Mouse (Mus musculus): ENCODE data around the gene Mgp.
A peak's percentile ranks its signal among the peaks of the same experiment; 100 is the strongest.

Gene Mgp

DNA sequence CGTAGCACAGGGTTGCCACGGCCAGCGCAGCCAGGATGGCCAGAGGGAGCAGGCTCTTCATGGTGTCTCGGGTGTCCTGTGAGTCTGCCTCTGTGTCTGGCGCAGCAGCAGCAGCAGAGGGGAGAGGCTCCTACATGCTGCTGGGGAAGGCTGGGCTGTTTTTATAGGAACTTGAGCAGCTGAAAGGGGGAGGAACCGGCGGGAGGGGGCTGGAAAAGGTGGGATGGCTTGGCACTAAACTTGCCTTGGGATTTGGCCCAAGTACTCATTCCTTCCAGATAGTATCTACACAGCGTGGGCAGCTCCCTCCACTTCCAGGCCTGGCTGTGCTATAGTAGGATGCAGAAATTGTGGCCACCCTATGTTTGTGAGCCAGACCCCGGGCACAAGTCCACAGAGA is at the start of gene Mgp:
Mgp (minus strand) TSS at position 154 of the 400 bp plus-strand sequence.
- DNase-seq (ENCODE audit: low spot score in 2 of 2), result no peak

DNA sequence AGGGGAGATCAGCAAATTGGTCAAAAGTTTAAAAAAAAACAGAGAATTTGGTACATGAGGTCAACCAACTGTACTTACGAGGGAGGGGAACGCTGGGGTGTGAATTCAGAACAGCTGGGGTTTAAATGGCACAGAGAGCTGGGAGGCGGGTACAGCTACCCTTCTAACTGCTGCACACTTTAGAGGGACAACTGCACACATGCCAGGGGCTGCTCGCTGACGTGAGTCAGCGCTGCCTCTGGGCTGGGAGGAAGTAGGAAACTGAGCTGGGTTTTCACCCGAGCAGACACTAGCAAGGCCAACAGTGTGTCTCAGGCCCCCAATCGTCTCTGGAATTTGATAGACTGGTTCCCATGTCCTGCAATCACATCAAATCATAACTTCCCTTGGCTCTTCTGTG is 49.4 kb upstream of the Mgp start:
- no peak for DNase-seq (ENCODE audit: low spot score in 2 of 2)

DNA sequence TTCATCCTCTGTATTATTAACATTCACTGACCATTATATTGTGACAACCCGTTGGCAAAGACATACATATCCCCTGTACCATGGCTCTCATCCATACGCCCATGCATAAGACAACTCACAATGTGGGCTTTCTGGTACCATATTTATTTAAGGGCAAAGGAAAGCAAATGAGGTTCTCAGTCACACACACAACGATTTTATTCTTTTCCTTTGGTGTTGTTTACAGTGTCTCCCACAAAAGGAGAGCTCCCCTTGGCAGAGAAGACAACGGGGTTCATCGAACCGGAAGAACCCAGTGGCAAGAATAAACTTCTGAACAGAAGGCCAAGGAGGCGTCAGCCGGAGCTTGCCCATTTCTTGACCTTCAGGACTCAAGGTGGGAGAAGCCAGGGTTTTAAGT is 47.9 kb upstream of the Mgp start, which contains the start of gene Pde6h:
Pde6h (plus strand) TSS at position 301 of the 400 bp plus-strand sequence.
- DNase-seq (ENCODE audit: low spot score in 2 of 2), result no peak

DNA sequence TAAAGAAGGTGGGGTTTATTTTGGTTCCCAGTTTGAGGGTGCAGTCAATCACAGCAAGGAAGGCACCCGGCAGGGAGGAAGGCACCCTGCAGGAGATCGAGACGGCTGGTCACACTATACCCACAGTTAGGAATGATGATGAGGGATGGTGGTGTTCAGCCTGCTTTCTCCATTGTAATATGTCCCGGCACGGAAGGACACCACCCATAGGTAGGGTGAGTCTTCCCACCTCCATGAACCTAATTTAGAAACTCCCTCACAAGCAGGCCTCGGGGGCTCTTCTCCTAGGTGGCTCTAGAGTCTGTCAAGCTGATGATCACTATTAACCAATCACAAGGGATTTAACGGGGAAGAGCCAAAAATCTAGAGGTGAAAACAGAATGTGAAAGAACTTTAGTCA is 47.2 kb upstream of the Mgp start:
- DNase-seq (ENCODE audit: low spot score in 2 of 2), result no peak

DNA sequence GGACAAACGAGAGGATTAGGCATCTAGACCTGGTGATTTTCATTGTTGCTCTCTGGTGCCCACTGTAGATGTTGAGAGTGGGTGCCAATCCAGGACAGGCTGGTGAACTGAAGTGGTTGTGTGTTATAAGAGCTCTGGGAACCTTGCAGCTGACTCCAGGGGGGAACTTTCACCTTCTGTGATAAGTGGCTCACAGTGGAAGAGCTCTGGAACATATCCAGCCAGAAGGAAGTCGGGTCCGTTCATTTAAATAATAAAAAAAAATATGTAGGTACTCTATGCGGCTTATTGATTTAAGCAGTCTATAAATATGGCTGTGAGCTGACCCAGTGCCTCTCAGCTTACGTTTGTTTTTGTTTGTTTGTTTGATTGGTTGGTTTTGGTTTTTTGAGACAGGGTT is 46.5 kb upstream of the Mgp start, which contains the start of gene Erp27:
Erp27 (minus strand) TSS at position 101 of the 400 bp plus-strand sequence.
- DNase-seq (ENCODE audit: low spot score in 2 of 2), result no peak

DNA sequence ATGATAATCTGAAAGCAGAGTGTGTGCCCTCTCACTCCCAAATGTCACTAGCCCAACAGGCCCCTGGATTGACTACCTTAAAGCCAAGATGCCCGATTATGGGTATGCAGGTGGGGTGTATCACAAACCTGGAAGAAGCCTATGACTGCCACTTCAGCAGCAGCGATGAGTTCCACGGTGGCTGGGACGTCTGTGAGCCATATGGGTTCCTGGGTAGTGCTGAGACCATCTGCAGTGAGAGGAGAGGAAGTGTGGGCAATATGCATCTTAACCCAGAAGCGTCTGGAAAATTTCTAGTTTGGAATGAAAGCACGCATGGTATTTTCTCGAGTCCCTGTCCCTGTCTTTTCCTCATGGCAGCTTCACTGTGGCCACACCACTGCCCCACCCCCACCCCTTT is 46.0 kb upstream of the Mgp start:
- DNase-seq (ENCODE audit: low spot score in 2 of 2), result no peak

DNA sequence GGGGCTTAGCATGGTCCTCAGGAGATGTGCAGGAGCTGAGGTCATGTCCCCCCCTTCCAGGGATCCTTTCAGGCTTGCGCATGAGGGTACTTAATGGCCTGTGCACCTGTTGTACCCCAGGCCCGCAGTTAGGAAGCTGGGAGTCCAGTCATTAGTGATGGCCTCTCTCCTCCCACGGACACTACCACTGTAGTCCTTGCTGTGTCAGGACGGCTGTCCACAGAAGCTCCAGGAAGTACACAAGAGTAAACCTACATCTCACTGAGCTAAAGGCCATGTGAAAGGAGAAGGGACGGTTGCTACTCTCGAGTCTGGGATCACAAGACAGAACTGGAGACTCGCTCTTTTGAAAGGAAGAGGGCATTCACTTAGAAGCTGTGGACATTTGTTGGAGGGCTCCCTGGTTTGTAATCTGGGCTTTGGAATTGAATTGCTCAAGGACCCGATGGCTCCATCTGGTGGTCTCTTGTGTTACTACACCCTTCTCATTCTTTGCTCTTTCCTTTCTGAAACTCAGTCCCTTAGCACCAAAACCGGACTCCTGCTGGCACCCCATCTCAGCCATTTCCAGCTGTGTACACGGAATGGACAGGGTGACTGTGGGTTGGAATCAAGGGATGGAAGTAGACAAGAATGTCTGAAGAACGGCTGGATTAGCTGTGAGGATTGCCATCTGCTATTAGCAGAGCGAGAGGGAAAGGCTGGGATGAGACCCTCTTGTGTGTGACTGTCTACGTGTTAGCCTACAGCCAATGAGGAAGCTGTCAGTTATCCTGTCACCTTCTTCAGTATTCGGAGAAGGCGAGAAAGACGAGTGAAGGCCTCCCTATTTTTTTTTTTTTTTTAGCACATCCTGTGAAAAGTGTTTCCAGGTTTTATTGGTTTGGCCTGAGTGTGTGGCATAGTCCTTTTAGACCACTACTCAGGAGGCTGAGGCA is 45.0 kb upstream of the Mgp start:
- DNase-seq (ENCODE audit: low spot score in 2 of 2), result peak in 1 of 2 experiments; percentile 62

DNA sequence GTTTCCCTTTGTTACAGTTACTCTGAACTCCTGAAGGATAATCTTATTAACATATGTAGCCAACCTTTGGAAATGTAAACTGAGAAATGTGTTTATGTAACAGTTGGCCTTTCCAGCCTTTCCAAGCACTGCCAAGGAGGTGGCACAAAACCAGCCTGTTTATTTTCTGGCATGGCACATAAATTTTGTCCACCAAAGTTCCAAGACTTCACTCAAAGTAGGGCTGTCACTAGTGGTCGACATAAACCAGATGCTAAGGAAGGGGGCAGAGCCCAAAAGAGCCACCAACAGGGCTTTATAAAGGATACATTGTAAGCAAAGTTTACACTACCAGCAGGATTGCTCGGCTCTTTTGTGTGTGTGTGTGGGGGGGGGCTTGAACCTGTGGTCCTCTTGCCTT is 42.3 kb upstream of the Mgp start:
- DNase-seq (ENCODE audit: low spot score in 2 of 2), result no peak

DNA sequence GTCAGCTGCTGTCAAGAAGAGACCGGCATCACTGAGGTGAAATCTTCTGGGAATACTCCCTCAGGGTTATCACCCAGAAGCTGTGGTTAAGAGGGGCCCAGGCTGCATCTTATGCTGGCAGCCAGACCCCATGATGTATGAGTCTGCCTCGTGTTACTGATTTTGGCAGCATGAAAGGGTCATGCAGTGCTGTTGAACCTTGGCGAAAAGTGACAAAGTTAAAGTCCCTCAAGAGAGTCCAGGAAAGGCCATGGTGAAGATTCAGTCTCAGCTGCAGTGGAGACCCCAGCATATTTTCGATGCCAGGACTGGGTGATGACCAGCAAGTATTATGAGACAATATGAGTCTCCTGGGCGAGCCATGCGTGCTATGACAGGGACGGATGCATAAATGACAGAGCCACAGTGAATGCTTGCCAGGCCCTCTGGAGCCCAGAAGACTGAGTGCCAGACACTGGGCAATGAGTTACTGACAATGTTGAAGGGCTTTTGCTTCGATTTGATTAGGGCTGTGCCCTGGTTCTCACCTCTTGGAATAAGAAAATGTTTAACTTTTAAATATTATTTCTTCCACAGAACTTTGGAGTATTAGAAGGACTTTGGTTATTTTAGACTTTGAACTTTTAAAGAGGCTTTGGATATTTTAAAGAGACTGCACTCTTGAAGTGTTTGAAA is 40.2 kb upstream of the Mgp start:
- no peak for DNase-seq (ENCODE audit: low spot score in 2 of 2)

DNA sequence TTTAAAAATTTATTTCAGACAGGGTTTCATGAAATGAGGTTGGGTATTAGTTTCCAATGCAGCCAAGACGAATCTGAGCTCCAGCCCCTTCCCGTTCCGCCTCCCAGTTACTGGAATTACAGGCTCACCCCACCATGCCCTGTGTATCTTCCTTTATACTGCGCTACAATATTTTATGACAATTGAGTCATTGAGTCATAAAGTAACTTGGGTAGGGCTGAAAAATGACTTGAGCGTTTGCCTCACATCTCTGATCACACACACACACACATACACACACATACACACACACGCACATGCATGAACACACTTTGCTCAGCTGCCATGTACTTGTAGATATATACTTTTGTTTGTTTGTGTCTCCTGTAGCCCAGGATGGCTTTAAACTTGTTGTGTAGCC is 38.6 kb upstream of the Mgp start:
- no peak for DNase-seq (ENCODE audit: low spot score in 2 of 2)

DNA sequence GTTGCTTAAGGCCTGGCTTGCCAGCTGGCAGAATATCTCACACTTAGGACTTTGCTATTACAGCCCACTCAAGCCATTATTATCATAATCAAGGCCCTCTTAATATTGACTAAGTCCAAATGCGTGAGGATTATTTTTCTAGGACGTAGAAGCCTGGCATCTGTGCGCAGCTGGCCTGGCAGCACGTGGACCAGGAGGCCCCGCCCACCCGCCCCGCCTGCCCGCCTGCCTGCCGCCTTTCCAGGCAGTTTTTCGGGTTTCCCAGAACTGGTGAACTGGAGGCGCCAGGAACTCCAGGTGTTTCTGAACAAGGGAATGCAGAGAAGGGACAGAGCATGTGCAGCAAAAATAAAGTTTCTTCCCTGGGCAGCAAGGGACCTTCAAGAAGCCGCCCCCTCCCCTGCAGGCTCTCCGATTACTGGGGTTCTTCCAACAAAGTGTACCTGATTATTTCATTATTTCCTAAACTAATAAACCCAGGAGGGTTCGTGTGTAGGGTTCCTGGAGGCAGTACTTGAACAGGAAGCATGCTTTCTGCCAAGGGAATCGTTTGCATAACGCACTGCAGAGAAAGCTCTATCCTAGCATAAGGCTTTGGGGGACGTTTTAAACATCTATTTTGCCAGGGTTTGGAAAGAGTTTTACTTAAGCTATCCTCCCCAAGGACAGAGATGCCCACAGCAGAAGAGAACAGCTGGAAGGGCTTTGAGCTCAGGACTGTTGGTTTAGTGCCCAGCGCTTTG is 37.9 kb upstream of the Mgp start:
- no peak for DNase-seq (ENCODE audit: low spot score in 2 of 2)

DNA sequence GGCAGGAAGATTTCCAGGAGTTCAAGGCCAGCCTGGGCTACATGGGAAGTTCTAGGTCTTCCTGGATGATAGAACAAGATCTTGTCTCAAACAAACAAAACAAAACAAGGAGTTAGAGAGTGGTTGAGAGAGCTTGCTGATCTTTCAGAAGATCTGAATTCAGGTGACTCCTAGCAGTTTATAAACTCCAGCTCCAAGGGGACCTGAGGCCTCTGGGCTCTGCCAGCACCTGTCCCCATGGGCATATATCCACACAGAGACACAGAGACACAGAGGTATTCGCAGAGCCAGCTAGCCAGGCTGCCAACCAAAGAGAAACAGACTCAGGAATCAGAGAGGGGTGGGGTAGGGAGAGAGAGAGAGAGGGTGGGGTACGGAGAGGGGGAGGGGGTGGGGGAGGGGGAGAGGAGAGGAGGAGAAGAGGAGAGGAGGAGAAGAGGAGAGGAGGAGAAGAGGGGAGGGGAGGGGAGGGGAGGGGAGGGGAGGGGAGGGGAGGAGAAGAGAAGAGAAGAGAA is 37.2 kb upstream of the Mgp start:
- no peak for DNase-seq (ENCODE audit: low spot score in 2 of 2)

DNA sequence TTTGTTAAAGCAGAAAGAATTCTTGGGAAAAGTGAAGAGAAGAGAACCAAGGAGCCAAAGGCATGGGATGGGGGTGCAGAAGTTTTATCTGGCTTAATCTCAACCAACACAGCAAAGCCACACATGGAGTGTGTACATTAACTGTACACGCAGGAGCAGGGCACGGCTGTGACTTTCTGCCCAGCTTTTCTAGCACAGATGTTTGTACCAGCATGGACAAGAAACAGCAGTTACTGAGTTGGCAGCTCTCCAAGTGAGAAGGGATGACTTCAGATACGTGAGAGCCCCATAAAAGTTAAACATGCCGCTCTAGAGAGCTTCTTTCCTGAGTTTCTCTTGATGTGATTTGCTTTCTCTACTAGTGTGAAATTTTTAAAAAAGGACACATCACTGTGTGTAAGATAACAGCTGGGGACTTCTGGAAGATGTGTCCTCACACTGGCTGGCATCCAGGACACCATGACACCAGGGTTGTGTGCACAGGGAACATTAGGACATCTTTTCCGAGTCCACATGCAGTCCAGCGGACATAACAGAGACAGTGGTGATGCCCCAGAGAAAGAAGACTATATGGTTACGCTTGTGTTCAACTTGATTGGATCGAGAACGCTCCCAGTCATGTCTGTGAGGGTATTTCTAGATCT is 34.7 kb upstream of the Mgp start:
- no peak for DNase-seq (ENCODE audit: low spot score in 2 of 2)

DNA sequence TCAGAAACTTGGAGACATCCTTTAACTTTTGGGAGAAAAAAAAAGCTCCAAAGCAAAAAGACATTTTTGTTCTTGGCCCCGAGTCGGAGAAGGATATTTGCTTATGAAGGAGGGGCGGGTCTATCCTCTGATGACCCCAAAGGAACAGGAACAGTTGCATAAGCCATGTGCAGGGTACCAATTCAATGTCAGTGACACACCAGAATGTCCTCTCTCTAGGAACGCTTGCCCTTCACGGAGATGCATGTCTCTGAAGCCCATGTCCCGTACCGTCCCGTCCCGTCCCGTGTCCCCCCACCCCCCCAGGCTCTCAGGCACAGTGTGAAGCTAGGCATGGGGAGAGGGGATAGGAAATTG is 31.3 kb upstream of the Mgp start:
- DNase-seq (ENCODE audit: low spot score in 2 of 2), result no peak

DNA sequence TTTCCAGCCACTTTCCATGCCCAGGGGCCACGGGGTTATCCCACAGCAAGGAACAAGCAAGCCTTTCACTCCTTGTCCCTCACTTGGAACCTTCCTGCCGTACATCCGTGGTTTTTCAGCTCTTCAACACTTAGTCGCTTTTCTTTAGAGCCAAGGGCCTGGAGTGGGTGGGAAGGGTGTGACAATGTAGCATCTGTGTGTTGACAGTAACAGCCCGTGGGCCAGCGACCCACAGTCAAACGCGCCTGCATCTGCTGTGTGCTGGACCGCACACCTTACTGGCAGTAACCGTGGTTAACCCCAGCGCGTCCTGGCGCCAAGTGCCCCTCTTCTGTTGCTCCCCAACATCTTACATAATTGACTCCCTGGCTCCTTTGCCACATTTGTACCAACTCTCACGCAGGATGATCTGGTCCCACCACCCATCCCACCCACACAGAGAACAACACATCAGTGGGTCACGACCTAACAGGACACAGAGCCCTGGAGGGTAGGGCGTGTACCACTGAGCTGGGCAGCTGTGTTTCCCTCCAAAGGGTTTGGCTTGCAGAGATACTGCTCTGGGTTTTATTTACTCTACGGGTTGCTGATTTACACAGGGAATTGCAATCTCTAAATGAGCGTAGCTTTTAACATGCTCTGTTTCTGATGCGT is 30.8 kb upstream of the Mgp start:
- DNase-seq (ENCODE audit: low spot score in 2 of 2), result no peak

DNA sequence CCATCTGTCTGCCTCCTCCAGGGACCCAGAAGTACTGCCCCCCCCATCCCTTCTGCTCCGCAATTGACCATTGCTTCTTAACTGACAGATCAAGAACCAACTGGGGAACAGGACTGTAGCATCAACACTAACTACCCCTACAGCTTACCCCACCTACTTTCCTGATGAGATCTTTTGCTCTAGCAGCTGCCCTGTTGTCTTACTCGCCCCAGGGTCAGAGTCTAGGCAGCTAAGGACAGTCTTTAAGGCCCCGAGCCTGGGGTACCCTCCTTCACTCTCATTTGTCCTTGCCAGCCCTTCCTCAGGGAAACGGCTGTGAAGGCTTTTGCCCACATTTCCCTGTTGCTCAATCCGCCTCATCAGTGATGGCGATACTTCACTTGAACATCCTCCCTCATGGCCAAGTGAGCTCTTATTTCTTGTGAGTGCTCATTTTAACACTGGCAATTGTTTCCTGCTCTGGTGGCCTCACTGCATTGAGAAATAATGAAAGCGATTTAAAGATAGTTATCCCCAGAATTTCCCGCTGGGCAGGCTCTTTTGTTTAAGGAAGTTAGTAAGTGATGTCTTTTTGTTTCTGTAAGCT is 28.4 kb upstream of the Mgp start:
- no peak for DNase-seq (ENCODE audit: low spot score in 2 of 2)

DNA sequence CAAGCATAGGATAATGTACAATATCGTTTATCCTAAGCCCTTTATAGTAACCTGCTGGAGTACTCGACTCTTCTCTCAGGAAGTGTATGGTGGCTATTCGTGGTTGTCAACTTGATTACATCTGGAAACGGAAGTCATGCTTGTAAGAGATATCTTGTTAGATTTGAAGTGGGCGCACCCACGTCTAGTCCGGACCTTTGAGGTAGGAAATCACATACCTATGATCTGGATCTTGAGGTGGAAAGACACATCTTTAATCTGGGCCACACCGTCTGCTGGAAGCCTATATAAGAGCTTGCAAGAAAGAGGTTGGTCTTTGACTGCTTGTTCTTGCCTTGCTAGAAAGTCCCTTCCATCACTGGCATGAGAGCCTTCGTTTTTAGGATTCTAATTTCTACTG is 26.9 kb upstream of the Mgp start:
- DNase-seq (ENCODE audit: low spot score in 2 of 2), result no peak

DNA sequence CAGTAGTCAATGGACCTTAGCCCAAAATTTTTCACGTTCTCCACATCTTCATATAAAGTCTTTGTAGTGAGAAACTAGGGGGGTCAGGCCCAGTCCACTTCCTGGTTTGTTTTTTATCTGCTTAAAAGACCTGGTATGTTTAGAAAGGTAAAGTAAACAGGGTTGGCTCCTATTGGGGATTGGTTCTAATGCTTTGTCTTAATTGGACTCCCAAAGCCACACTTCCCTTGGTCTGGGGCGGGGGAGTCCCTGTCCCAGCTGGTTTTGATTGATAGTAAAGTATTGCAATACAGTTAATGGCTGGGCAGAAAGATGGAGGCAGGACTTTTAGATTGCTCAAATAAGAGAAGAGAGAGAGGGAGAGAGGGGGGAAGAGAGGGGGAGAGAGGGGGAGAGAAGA is 25.4 kb upstream of the Mgp start:
- no peak for DNase-seq (ENCODE audit: low spot score in 2 of 2)

DNA sequence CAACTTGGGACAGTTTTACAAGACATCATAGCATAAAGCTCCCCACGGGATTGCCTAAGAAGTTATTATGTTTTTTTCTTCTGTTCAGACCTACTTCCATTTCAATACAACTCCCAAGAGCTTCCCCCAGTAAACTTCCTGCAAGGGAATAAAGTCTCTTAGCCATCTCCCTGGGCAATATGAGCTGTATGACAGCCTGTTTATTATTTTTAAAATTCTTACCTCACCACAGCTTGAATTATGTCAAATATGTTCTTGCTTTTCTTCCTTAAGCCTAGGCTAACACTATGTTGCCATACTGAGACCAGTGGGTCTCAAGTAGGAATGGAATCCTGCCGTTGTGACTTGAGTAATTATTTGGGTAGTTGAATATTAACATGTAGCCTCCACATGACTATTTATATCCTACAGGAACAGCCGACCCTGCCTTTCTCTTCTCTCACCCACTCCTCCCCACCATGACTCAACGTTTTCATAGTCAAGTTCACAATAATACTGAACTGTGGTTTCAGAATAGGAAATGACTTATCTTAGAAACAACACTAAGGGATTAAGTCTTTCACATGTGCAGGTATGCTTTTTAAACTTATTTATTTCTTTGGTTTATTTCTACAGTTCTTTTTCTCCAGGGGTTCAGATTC is 24.9 kb upstream of the Mgp start:
- no peak for DNase-seq (ENCODE audit: low spot score in 2 of 2)

DNA sequence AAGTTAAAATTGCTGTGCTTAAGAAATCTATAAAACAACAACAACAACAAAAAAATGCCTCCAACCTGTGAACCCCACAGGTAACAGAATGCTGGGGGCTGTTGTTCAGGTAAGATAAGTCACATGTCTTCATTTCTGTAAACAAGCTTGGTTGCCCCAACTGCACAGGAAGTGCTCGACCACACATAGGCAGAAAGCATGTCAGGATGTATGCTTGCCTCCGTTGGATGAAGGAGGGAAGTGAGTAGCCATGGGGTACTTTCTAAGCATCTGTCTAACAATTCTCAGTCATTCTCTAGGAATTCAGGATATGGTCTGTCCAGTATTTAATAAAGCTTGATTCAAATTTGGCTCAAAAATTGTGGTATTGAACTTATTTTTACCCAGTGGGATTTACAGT is 23.3 kb upstream of the Mgp start:
- no peak for DNase-seq (ENCODE audit: low spot score in 2 of 2)

Data from spleen, postnatal 14 days (tissue).